Mouse (Mus musculus): ENCODE measurements at regions not wholly inside any gene's neighbourhood (a gene's known extent, or its start where the extent isn't known, plus 50 kb on each side); places are given as distances from the start of the nearest gene placed in this dataset.

GRCm38 (mm10) chr9:115512835-115513629, 202.8 kb upstream of the Stt3b start:
- Histone ChIP-seq H3K36me3 (ENCODE audit: control insufficient read depth, insufficient read depth) (no peaks in the 10 kb centered on the region), H3K4me2 (ENCODE audit: low read depth) (no peak overlapping the region), H3K27me3 (ENCODE audit: control insufficient read depth, insufficient read depth, insufficient read length) (no peaks in the 10 kb centered on the region), H3ac (ENCODE audit: control insufficient read depth, insufficient read length) (no peak overlapping the region), H3K4me3 (no peak overlapping the region), H3K79me2 (ENCODE audit: control insufficient read depth, insufficient read depth) (no peaks in the 10 kb centered on the region)
- no peak for TF ChIP-seq MYOG (IDR thresholded peaks at IDR 0.05; ENCODE audit: control insufficient read depth in 1 of 3, insufficient read depth in 1 of 3, insufficient read length in 2 of 3, low read depth in 2 of 3)
- TF ChIP-seq MYOD1 (IDR thresholded peaks at IDR 0.05; ENCODE audit: control insufficient read depth in 1 of 3, insufficient read length in 2 of 3, low read depth in 2 of 3) = no peak
- TF ChIP-seq POLR2A (IDR thresholded peaks at IDR 0.05; ENCODE audit: insufficient read length, low read depth) = no peak
- no peak for TF ChIP-seq REST (IDR thresholded peaks at IDR 0.05; ENCODE audit: insufficient read depth, insufficient read length)
- no peak for TF ChIP-seq USF1 (IDR thresholded peaks at IDR 0.05; ENCODE audit: low read depth)
- no peak for TF ChIP-seq E2F4 (IDR thresholded peaks at IDR 0.05; ENCODE audit: insufficient read depth)
- TF ChIP-seq TCF12 (IDR thresholded peaks at IDR 0.05; ENCODE audit: insufficient read depth, poor library complexity, severe bottlenecking) = no peak
- no peak for TF ChIP-seq SRF (IDR thresholded peaks at IDR 0.05; ENCODE audit: control insufficient read depth, insufficient read length, low read depth)
- TF ChIP-seq POLR2AphosphoS2 (IDR thresholded peaks at IDR 0.05; ENCODE audit: insufficient read length, low read depth) = no peak
- TF ChIP-seq TCF3 (IDR thresholded peaks at IDR 0.05; ENCODE audit: insufficient read length, low read depth) = no peak
- TF ChIP-seq CEBPB (IDR thresholded peaks at IDR 0.05; ENCODE audit: insufficient read depth, poor library complexity, severe bottlenecking) = no peak
- TF ChIP-seq MAX (IDR thresholded peaks at IDR 0.05; ENCODE audit: low read depth) = no peak

- Histone ChIP-seq H3ac (ENCODE audit: control insufficient read depth, insufficient read length) (no peak overlapping the region), H3K27me3 (ENCODE audit: control insufficient read depth, insufficient read depth, insufficient read length) (no peaks in the 10 kb centered on the region)
- TF ChIP-seq TCF3 (IDR thresholded peaks at IDR 0.05; ENCODE audit: insufficient read length, low read depth) (no peak), E2F4 (IDR thresholded peaks at IDR 0.05; ENCODE audit: insufficient read depth) (no peak), MAX (IDR thresholded peaks at IDR 0.05; ENCODE audit: low read depth) (no peak), SRF (IDR thresholded peaks at IDR 0.05; ENCODE audit: control insufficient read depth, insufficient read length, low read depth) (no peak), POLR2A (IDR thresholded peaks at IDR 0.05; ENCODE audit: insufficient read length, low read depth) (no peak), REST (IDR thresholded peaks at IDR 0.05; ENCODE audit: insufficient read depth, insufficient read length) (no peak), POLR2AphosphoS2 (IDR thresholded peaks at IDR 0.05; ENCODE audit: insufficient read length, low read depth) (no peak), USF1 (IDR thresholded peaks at IDR 0.05; ENCODE audit: low read depth) (no peak), CEBPB (IDR thresholded peaks at IDR 0.05; ENCODE audit: insufficient read depth, poor library complexity, severe bottlenecking) (no peak), MYOG (IDR thresholded peaks at IDR 0.05; ENCODE audit: control insufficient read depth in 1 of 3, insufficient read depth in 1 of 3, insufficient read length in 2 of 3, low read depth in 2 of 3) (no peak), MYOD1 (IDR thresholded peaks at IDR 0.05; ENCODE audit: control insufficient read depth in 1 of 3, insufficient read length in 2 of 3, low read depth in 2 of 3) (no peak), TCF12 (IDR thresholded peaks at IDR 0.05; ENCODE audit: insufficient read depth, poor library complexity, severe bottlenecking) (no peak)
Measured at GRCm38 (mm10) chr9:115517903-115518302, 207.7 kb upstream of the Stt3b start.

GRCm38 (mm10) chr9:115524161-115524560, 213.9 kb upstream of the Stt3b start:
- no peak overlapping the region for H3ac ChIP-seq (ENCODE audit: control insufficient read depth, insufficient read length)
- peaks cover 4% of the 10 kb centered on the region for H3K27me3 ChIP-seq (ENCODE audit: control insufficient read depth, insufficient read depth, insufficient read length)
- no peaks in the 10 kb centered on the region for H3K36me3 ChIP-seq (ENCODE audit: control insufficient read depth, insufficient read depth)
- no peaks in the 10 kb centered on the region for H3K79me2 ChIP-seq (ENCODE audit: control insufficient read depth, insufficient read depth)
- no peak overlapping the region for H3K4me3 ChIP-seq
- TF ChIP-seq TCF12 (IDR thresholded peaks at IDR 0.05; ENCODE audit: insufficient read depth, poor library complexity, severe bottlenecking) = no peak
- no peak for TF ChIP-seq SRF (IDR thresholded peaks at IDR 0.05; ENCODE audit: control insufficient read depth, insufficient read length, low read depth)
- H3K4me2 ChIP-seq (ENCODE audit: low read depth) = no peak overlapping the region

More at GRCm38 (mm10) chr9:115517903-115518302, 207.7 kb upstream of the Stt3b start:
- Histone ChIP-seq H3K79me2 (ENCODE audit: control insufficient read depth, insufficient read depth) (no peaks in the 10 kb centered on the region), H3K4me3 (no peak overlapping the region), H3K36me3 (ENCODE audit: control insufficient read depth, insufficient read depth) (no peaks in the 10 kb centered on the region), H3K4me2 (ENCODE audit: low read depth) (no peak overlapping the region)

GRCm38 (mm10) chr9:115524591-115524990, 214.4 kb upstream of the Stt3b start:
- H3K4me2 ChIP-seq (ENCODE audit: low read depth) = no peak overlapping the region

GRCm38 (mm10) chr9:115526322-115526721, 216.1 kb upstream of the Stt3b start:
- no peaks in the 10 kb centered on the region for H3K79me2 ChIP-seq (ENCODE audit: control insufficient read depth, insufficient read depth)
- H3K4me3 ChIP-seq = no peak overlapping the region
- no peak overlapping the region for H3ac ChIP-seq (ENCODE audit: control insufficient read depth, insufficient read length)
- peaks cover 4% of the 10 kb centered on the region for H3K27me3 ChIP-seq (ENCODE audit: control insufficient read depth, insufficient read depth, insufficient read length)
- H3K36me3 ChIP-seq (ENCODE audit: control insufficient read depth, insufficient read depth) = no peaks in the 10 kb centered on the region
- H3K4me2 ChIP-seq (ENCODE audit: low read depth) = no peak overlapping the region
- TF ChIP-seq TCF3 (IDR thresholded peaks at IDR 0.05; ENCODE audit: insufficient read length, low read depth) (no peak), POLR2A (IDR thresholded peaks at IDR 0.05; ENCODE audit: insufficient read length, low read depth) (no peak), CEBPB (IDR thresholded peaks at IDR 0.05; ENCODE audit: insufficient read depth, poor library complexity, severe bottlenecking) (no peak), MYOD1 (IDR thresholded peaks at IDR 0.05; ENCODE audit: control insufficient read depth in 1 of 3, insufficient read length in 2 of 3, low read depth in 2 of 3) (no peak), E2F4 (IDR thresholded peaks at IDR 0.05; ENCODE audit: insufficient read depth) (no peak), USF1 (IDR thresholded peaks at IDR 0.05; ENCODE audit: low read depth) (no peak), SRF (IDR thresholded peaks at IDR 0.05; ENCODE audit: control insufficient read depth, insufficient read length, low read depth) (no peak), REST (IDR thresholded peaks at IDR 0.05; ENCODE audit: insufficient read depth, insufficient read length) (no peak), MAX (IDR thresholded peaks at IDR 0.05; ENCODE audit: low read depth) (no peak), POLR2AphosphoS2 (IDR thresholded peaks at IDR 0.05; ENCODE audit: insufficient read length, low read depth) (no peak), TCF12 (IDR thresholded peaks at IDR 0.05; ENCODE audit: insufficient read depth, poor library complexity, severe bottlenecking) (no peak)

More at GRCm38 (mm10) chr9:115524591-115524990, 214.4 kb upstream of the Stt3b start:
- Histone ChIP-seq H3ac (ENCODE audit: control insufficient read depth, insufficient read length) (no peak overlapping the region), H3K79me2 (ENCODE audit: control insufficient read depth, insufficient read depth) (no peaks in the 10 kb centered on the region), H3K4me3 (no peak overlapping the region), H3K27me3 (ENCODE audit: control insufficient read depth, insufficient read depth, insufficient read length) (peaks cover 4% of the 10 kb centered on the region), H3K36me3 (ENCODE audit: control insufficient read depth, insufficient read depth) (no peaks in the 10 kb centered on the region)
- TF ChIP-seq TCF3 (IDR thresholded peaks at IDR 0.05; ENCODE audit: insufficient read length, low read depth) = no peak
- no peak for TF ChIP-seq REST (IDR thresholded peaks at IDR 0.05; ENCODE audit: insufficient read depth, insufficient read length)
- TF ChIP-seq MYOG (IDR thresholded peaks at IDR 0.05; ENCODE audit: control insufficient read depth in 1 of 3, insufficient read depth in 1 of 3, insufficient read length in 2 of 3, low read depth in 2 of 3) = no peak

Data from myocyte (in vitro differentiated cells).